Mouse (Mus musculus): ENCODE measurements around the gene Hacl1.

Hacl1 gene

GRCm38 (mm10) chr14:31640890-31641505 lies at the start of gene Hacl1, which contains the start of gene Btd:
Gene Hacl1, minus strand, starts transcription at chr14:31641286.
Gene Btd, plus strand, starts transcription at chr14:31641028.
- DNase-seq, result peak; percentile 86

- no peak for DNase-seq
Observed at GRCm38 (mm10) chr14:31686231-31686630, 45.1 kb upstream of the Hacl1 start.

GRCm38 (mm10) chr14:31685680-31686079 lies 44.6 kb upstream of the Hacl1 start:
- no peak for DNase-seq

- no peak for DNase-seq
Observed at GRCm38 (mm10) chr14:31684343-31685040, 43.4 kb upstream of the Hacl1 start.

GRCm38 (mm10) chr14:31683610-31684009 lies 42.5 kb upstream of the Hacl1 start:
- no peak for DNase-seq

GRCm38 (mm10) chr14:31681931-31682555 lies 41.0 kb upstream of the Hacl1 start:
- DNase-seq, result no peak

- no peak for DNase-seq
Observed at GRCm38 (mm10) chr14:31681291-31681690, 40.2 kb upstream of the Hacl1 start.

GRCm38 (mm10) chr14:31680656-31681055 lies 39.6 kb upstream of the Hacl1 start:
- no peak for DNase-seq

- no peak for DNase-seq
Observed at GRCm38 (mm10) chr14:31671635-31672320, 30.7 kb upstream of the Hacl1 start.

GRCm38 (mm10) chr14:31669642-31670490 lies 28.8 kb upstream of the Hacl1 start:
- DNase-seq, result peak; percentile 57

GRCm38 (mm10) chr14:31669161-31669611 lies 28.1 kb upstream of the Hacl1 start:
- peak; percentile 70 for DNase-seq

GRCm38 (mm10) chr14:31668326-31668725 lies 27.2 kb upstream of the Hacl1 start:
- DNase-seq, result no peak

- no peak for DNase-seq
Observed at GRCm38 (mm10) chr14:31667741-31668140, 26.7 kb upstream of the Hacl1 start.

GRCm38 (mm10) chr14:31666931-31667705 lies 26.0 kb upstream of the Hacl1 start:
- DNase-seq, result no peak

GRCm38 (mm10) chr14:31665566-31665940 lies 24.5 kb upstream of the Hacl1 start:
- DNase-seq, result no peak

- DNase-seq, result no peak
Observed at GRCm38 (mm10) chr14:31664903-31665565, 23.9 kb upstream of the Hacl1 start.

- DNase-seq, result no peak
Observed at GRCm38 (mm10) chr14:31664100-31664902, 23.2 kb upstream of the Hacl1 start.

- no peak for DNase-seq
Observed at GRCm38 (mm10) chr14:31663376-31664099, 22.5 kb upstream of the Hacl1 start.

- DNase-seq, result peak; percentile 83
Observed at GRCm38 (mm10) chr14:31662555-31663211, 21.6 kb upstream of the Hacl1 start.
